Mouse (Mus musculus): ENCODE data around the gene Erh. TPM values are rescaled to one million over a fixed set of nuclear protein-coding genes. Genes with fewer than 3 reads are reported as not detected.

Gene Erh
- polyA plus RNA-seq, 1 experiment from 2014 or later: 322 TPM

GRCm38 (mm10) chr12:80594141-80594540 lies 50.0 kb downstream of the Erh start:
- Histone ChIP-seq H3K4me1 (replicated peaks; ENCODE audit: control insufficient read depth, insufficient read depth, low read length) (no peaks in the 10 kb centered on the region; the same call in 1 of the 2 replicates), H3K27me3 (ENCODE audit: control insufficient read depth, insufficient read depth, low read length) (no peaks in the 10 kb centered on the region), H3K4me3 (ENCODE audit: low read depth, low read length) (no peak overlapping the region), H3K36me3 (ENCODE audit: control insufficient read depth, insufficient read depth, low read length) (no peaks in the 10 kb centered on the region), H3K4me2 (replicated peaks; ENCODE audit: low read depth, low read length) (no peak overlapping the region), H3K27ac (ENCODE audit: low read depth, low read length) (no peak overlapping the region), H3K9ac (ENCODE audit: low read depth, low read length) (no peak overlapping the region), H3K9me3 (ENCODE audit: control insufficient read depth, low read length) (no peaks in the 10 kb centered on the region)
- ATAC-seq (ENCODE audit: low FRiP score) (no peak), DNase-seq (ENCODE audit: low spot score) (no peak)
- 87% methylated on average over 4 of the region's 4 CpGs for WGBS

- no peaks in the 10 kb centered on the region for H3K9me3 ChIP-seq (ENCODE audit: control insufficient read depth, low read length)
- H3K4me3 ChIP-seq (ENCODE audit: low read depth, low read length): no peak overlapping the region
- DNase-seq (ENCODE audit: low spot score) (no peak), ATAC-seq (ENCODE audit: low FRiP score) (no peak)
- no peak overlapping the region for H3K27ac ChIP-seq (ENCODE audit: low read depth, low read length)
- no peak overlapping the region for H3K9ac ChIP-seq (ENCODE audit: low read depth, low read length)
- no peaks in the 10 kb centered on the region for H3K4me1 ChIP-seq (replicated peaks; ENCODE audit: control insufficient read depth, insufficient read depth, low read length)
- H3K36me3 ChIP-seq (ENCODE audit: control insufficient read depth, insufficient read depth, low read length): no peaks in the 10 kb centered on the region
- no peak overlapping the region for H3K4me2 ChIP-seq (replicated peaks; ENCODE audit: low read depth, low read length)
- H3K27me3 ChIP-seq (ENCODE audit: control insufficient read depth, insufficient read depth, low read length): no peaks in the 10 kb centered on the region
- 36% methylated on average over 2 of the region's 2 CpGs for WGBS
Measured at GRCm38 (mm10) chr12:80584973-80585372, 59.2 kb downstream of the Erh start.

Other genes starting within 250 kb of the Erh start
- gene Dcaf5, start 207.7 kb downstream of the Erh start, polyA plus RNA-seq (2014; fragmentation: Nextera tagmentation; extraction: Ambion mirVana): 14.5 and 15.1 TPM in 2 replicates
- gene Exd2, start 181.2 kb downstream of the Erh start, polyA plus RNA-seq (2014; fragmentation: Nextera tagmentation; extraction: Ambion mirVana): 41.3 and 46.3 TPM in 2 replicates
- 8.6 and 9.1 TPM in 2 replicates for gene Galnt16, start 126.1 kb downstream of the Erh start, polyA plus RNA-seq (2014; fragmentation: Nextera tagmentation; extraction: Ambion mirVana)
- 24.9 and 25.6 TPM in 2 replicates for gene Slc39a9, start 458 bp downstream of the Erh start, polyA plus RNA-seq (2014; fragmentation: Nextera tagmentation; extraction: Ambion mirVana)
- 1.1 and 1.2 TPM in 2 replicates for gene Plekhd1, start 48.2 kb upstream of the Erh start, polyA plus RNA-seq (2014; fragmentation: Nextera tagmentation; extraction: Ambion mirVana)
- 3.9 and 4.6 TPM in 2 replicates for gene Ccdc177, start 116.3 kb upstream of the Erh start, polyA plus RNA-seq (2014; fragmentation: Nextera tagmentation; extraction: Ambion mirVana)
- 17.7 and 18.2 TPM in 2 replicates for gene Susd6, start 146.2 kb upstream of the Erh start, polyA plus RNA-seq (2014; fragmentation: Nextera tagmentation; extraction: Ambion mirVana)